Mouse (Mus musculus) embryonic stem cell, embryonic (primary cell): ENCODE results near the gene Arntl.

Experiments
- CTCF ChIA-PET, 4 experiments: fragments of 300-600 bp in 2 of 4; fragments of 350-600 bp in 2 of 4; sonication (Branson Sonifier 250); formaldehyde crosslinking; loops; one replicate each; lab custom pipeline; 2022; ENCODE audit warnings: inconsistent platforms in 2 of 4; lab: Charles Lee
- POLR2A ChIA-PET, 4 experiments: fragments of 300-600 bp in 2 of 4; fragments of 350-600 bp in 2 of 4; sonication (Branson Sonifier 250); formaldehyde crosslinking; loops; one replicate each; lab custom pipeline; 2022; ENCODE audit warnings: antibody characterized with exemption in 4 of 4, inconsistent platforms in 1 of 4; lab: Charles Lee

Arntl gene

GRCm38 (mm10) chr7:113206644-113207470 is at the start of gene Arntl:
TSS of gene Arntl (plus strand) at chr7:113207465.
- POLR2A ChIA-PET = interaction anchor here (0.6 to 3.3 kb wide), 76 partner anchors 9 to 1069 kb away, joined by 3 to 41 read pairs (median 4); partner anchors contain the start of genes Btbd10 (in 3 of the 4) and Psma1 (in 1 of the 4)
- CTCF ChIA-PET = interaction anchor here (0.5 to 1.3 kb wide), 17 partner anchors 12 to 509 kb away, joined by 3 to 13 read pairs (median 4); no protein-coding TSS in a partner anchor

- ChIA-PET CTCF (no interaction called here), POLR2A (interaction anchor here in 1 of 4 experiments (1.2 kb wide), 1 partner anchor 25 kb away, joined by 3 read pairs; no protein-coding TSS in a partner anchor)
Observed at GRCm38 (mm10) chr7:113161077-113161698, 46.1 kb upstream of the Arntl start.

GRCm38 (mm10) chr7:113164719-113165118 is 42.5 kb upstream of the Arntl start:
- ChIA-PET POLR2A (interaction anchor here in 1 of 4 experiments (1.1 to 2.4 kb wide), 2 partner anchors 14 to 15 kb away, joined by 3 to 10 read pairs; no protein-coding TSS in a partner anchor), CTCF (no interaction called here)

GRCm38 (mm10) chr7:113167092-113167491 is 40.2 kb upstream of the Arntl start:
- POLR2A ChIA-PET = interaction anchor here in 2 of 4 experiments (0.5 to 4.4 kb wide), 9 partner anchors 11 to 559 kb away, joined by 3 to 14 read pairs (median 3); no protein-coding TSS in a partner anchor

GRCm38 (mm10) chr7:113168609-113169008 is 38.7 kb upstream of the Arntl start:
- ChIA-PET POLR2A (interaction anchor here in 3 of 4 experiments (0.6 to 4.4 kb wide), 6 partner anchors 13 to 91 kb away, joined by 3 to 14 read pairs (median 4); partner anchors contain the start of gene Arntl (in 1 of the 3)), CTCF (interaction anchor here (0.6 to 2.2 kb wide), 9 partner anchors 9 to 250 kb away, joined by 3 to 10 read pairs (median 4); no protein-coding TSS in a partner anchor)

More at GRCm38 (mm10) chr7:113167092-113167491, 40.2 kb upstream of the Arntl start:
- CTCF ChIA-PET = interaction anchor here (0.5 to 2.3 kb wide), 22 partner anchors 10 to 247 kb away, joined by 3 to 10 read pairs (median 3); partner anchors contain the start of gene Arntl (in 1 of the 4)

- ChIA-PET POLR2A (interaction anchor here (0.6 to 1.5 kb wide), 9 partner anchors 9 to 108 kb away, joined by 3 to 4 read pairs (median 3); partner anchors contain the start of gene Arntl (in 1 of the 4)), CTCF (interaction anchor here in 3 of 4 experiments (0.6 to 1.5 kb wide), 3 partner anchors 9 to 79 kb away, joined by 3 to 4 read pairs (median 3); no protein-coding TSS in a partner anchor)
Observed at GRCm38 (mm10) chr7:113172425-113172824, 34.8 kb upstream of the Arntl start.

- ChIA-PET POLR2A (interaction anchor here in 1 of 4 experiments (0.9 kb wide), 1 partner anchor 10 kb away, joined by 3 read pairs; no protein-coding TSS in a partner anchor), CTCF (no interaction called here)
Observed at GRCm38 (mm10) chr7:113175481-113175880, 31.8 kb upstream of the Arntl start.

GRCm38 (mm10) chr7:113178073-113178472 is 29.2 kb upstream of the Arntl start:
- ChIA-PET CTCF (interaction anchor here in 3 of 4 experiments (0.7 to 1.2 kb wide), 5 partner anchors 11 to 80 kb away, joined by 3 to 5 read pairs (median 3); no protein-coding TSS in a partner anchor), POLR2A (interaction anchor here in 2 of 4 experiments (0.8 to 3.2 kb wide), 9 partner anchors 11 to 85 kb away, joined by 3 to 8 read pairs (median 3); no protein-coding TSS in a partner anchor)

GRCm38 (mm10) chr7:113183787-113184186 is 23.5 kb upstream of the Arntl start:
- POLR2A ChIA-PET = interaction anchor here in 3 of 4 experiments (0.6 to 1.6 kb wide), 12 partner anchors 9 to 128 kb away, joined by 3 to 6 read pairs (median 4); partner anchors contain the start of gene Arntl (in 1 of the 3)
- CTCF ChIA-PET = no interaction called here

GRCm38 (mm10) chr7:113185056-113185455 is 22.2 kb upstream of the Arntl start:
- POLR2A ChIA-PET = interaction anchor here in 2 of 4 experiments (0.7 to 4.0 kb wide), 14 partner anchors 10 to 184 kb away, joined by 3 to 13 read pairs (median 4); partner anchors contain the start of genes Arntl (in 1 of the 2) and Btbd10 (in 1 of the 2)
- CTCF ChIA-PET = interaction anchor here in 3 of 4 experiments (0.7 to 0.9 kb wide), 4 partner anchors 8 to 164 kb away, joined by 3 to 4 read pairs (median 3); no protein-coding TSS in a partner anchor

- ChIA-PET POLR2A (interaction anchor here in 3 of 4 experiments (0.6 to 4.0 kb wide), 17 partner anchors 11 to 183 kb away, joined by 3 to 13 read pairs (median 3); partner anchors contain the start of genes Arntl (in 2 of the 3) and Btbd10 (in 2 of the 3)), CTCF (no interaction called here)
Observed at GRCm38 (mm10) chr7:113186041-113186800, 21.0 kb upstream of the Arntl start.

GRCm38 (mm10) chr7:113188091-113188490 is 19.2 kb upstream of the Arntl start:
- ChIA-PET POLR2A (interaction anchor here in 2 of 4 experiments (0.8 to 4.0 kb wide), 4 partner anchors 19 to 72 kb away, joined by 5 to 13 read pairs (median 8); partner anchors contain the start of gene Arntl (in 2 of the 2)), CTCF (interaction anchor here in 1 of 4 experiments (0.6 kb wide), 1 partner anchor 83 kb away, joined by 5 read pairs; no protein-coding TSS in a partner anchor)

- CTCF ChIA-PET = interaction anchor here in 1 of 4 experiments (0.6 kb wide), 1 partner anchor 82 kb away, joined by 5 read pairs; no protein-coding TSS in a partner anchor
- POLR2A ChIA-PET = interaction anchor here in 2 of 4 experiments (0.8 to 1.5 kb wide), 2 partner anchors 18 to 42 kb away, joined by 5 to 7 read pairs; partner anchors contain the start of gene Arntl (in 1 of the 2)
Observed at GRCm38 (mm10) chr7:113188566-113188965, 18.7 kb upstream of the Arntl start.

- CTCF ChIA-PET = no interaction called here
- POLR2A ChIA-PET = interaction anchor here in 2 of 4 experiments (1.4 to 1.8 kb wide), 4 partner anchors 8 to 177 kb away, joined by 4 to 11 read pairs (median 6); partner anchors contain the start of gene Btbd10 (in 1 of the 2)
Observed at GRCm38 (mm10) chr7:113191787-113192186, 15.5 kb upstream of the Arntl start.

GRCm38 (mm10) chr7:113192714-113193365 is 14.4 kb upstream of the Arntl start:
- POLR2A ChIA-PET = interaction anchor here in 3 of 4 experiments (0.5 to 6.5 kb wide), 22 partner anchors 9 to 769 kb away, joined by 3 to 41 read pairs (median 4); partner anchors contain the start of genes Btbd10 (in 2 of the 3) and Arntl (in 1 of the 3)
- CTCF ChIA-PET = interaction anchor here (0.6 to 1.9 kb wide), 11 partner anchors 8 to 1637 kb away, joined by 3 to 14 read pairs (median 4); no protein-coding TSS in a partner anchor
